Mouse (Mus musculus) hindbrain, embryonic 11.5 days (tissue): ENCODE results near the gene Sema5a. TPM values are rescaled to one million over a fixed set of nuclear protein-coding genes. Genes with fewer than 3 reads are reported as not detected.
"Not testable (repeated sequence)": the region's sequence is repeated elsewhere in the genome, so short reads cannot be mapped to it uniquely, and the experiment has no call there.

Source experiments
- ATAC-seq: fragments of 200-750 bp; cut with Nextera tagmentation; 2 replicates; pipeline ENCODE4 v1.8.0; 2017; ENCODE audit warnings: mild to moderate bottlenecking, moderate TSS enrichment, moderate library complexity; ENCODE audit not compliant: low FRiP score
- DNase-seq: peaks from one replicate; pipeline ENCODE4 v3.0.0-alpha.2; 2015; ENCODE audit warnings: low spot score
- H3K27ac ChIP-seq: fragments of 300-500 bp; sonication (generic); 2 replicates; pipeline ENCODE4 v1.5.1; 2014; ENCODE audit warnings: mild to moderate bottlenecking, low read depth, low read length
- H3K27me3 ChIP-seq: fragments of 300-500 bp; sonication (generic); 2 replicates; pipeline ENCODE4 v1.6.1; 2014; ENCODE audit warnings: mild to moderate bottlenecking, low read length, moderate library complexity, mixed read lengths; ENCODE audit not compliant: control insufficient read depth, insufficient read depth
- H3K36me3 ChIP-seq: fragments of 300-500 bp; sonication (generic); 2 replicates; pipeline ENCODE4 v1.6.1; 2014; ENCODE audit warnings: mild to moderate bottlenecking, low read length, moderate library complexity, mixed read lengths; ENCODE audit not compliant: control insufficient read depth, insufficient read depth
- H3K4me1 ChIP-seq: fragments of 300-500 bp; sonication (generic); replicated peaks from 2 replicates; pipeline ENCODE4 v1.6.1; 2014; ENCODE audit warnings: low read length, mixed read lengths; ENCODE audit not compliant: control insufficient read depth, insufficient read depth
- H3K4me2 ChIP-seq: fragments of 300-500 bp; sonication (generic); replicated peaks from 2 replicates; pipeline ENCODE4 v1.6.1; 2014; ENCODE audit warnings: mild to moderate bottlenecking, low read depth, low read length
- H3K4me3 ChIP-seq: fragments of 300-500 bp; sonication (generic); 2 replicates; pipeline ENCODE4 v1.5.1; 2014; ENCODE audit warnings: low read depth, low read length
- H3K9ac ChIP-seq: fragments of 300-500 bp; sonication (generic); 2 replicates; pipeline ENCODE4 v1.6.1; 2014; ENCODE audit warnings: low read depth, low read length
- H3K9me3 ChIP-seq: fragments of 300-500 bp; sonication (generic); 2 replicates; pipeline ENCODE4 v1.6.1; 2016; ENCODE audit warnings: low read length; ENCODE audit not compliant: control insufficient read depth
- WGBS: fragments of 180-500 bp; shearing (Covaris S2); extraction: QIAGEN DNeasy Blood & Tissue Kit; methylation state at CpG from one replicate; pipeline ENCODE4 v1.1.7; 2014; 5-methylcytosine and 5-hydroxymethylcytosine counted together
- polyA plus RNA-seq: library from polyadenylated mRNA; unstranded; fragments of >200 nt; fragmentation: Nextera tagmentation; extraction: Ambion mirVana; gene quantifications from 2 replicates; pipeline ENCODE4 v1.2.1, GENCODE M21; 2014

The Sema5a gene
- 5.8 and 7.5 TPM in 2 replicates for polyA plus RNA-seq

- Histone ChIP-seq H3K4me3 (peak within 1 kb of the TSS; percentile 61), H3K4me2 (peak within 1 kb of the TSS; percentile 99), H3K4me1 (no peaks in the 10 kb centered on the region), H3K36me3 (no peaks in the 10 kb centered on the region), H3K9ac (peak within 1 kb of the TSS; percentile 64), H3K27ac (no peak within 1 kb of the TSS), H3K9me3 (no peaks in the 10 kb centered on the region), H3K27me3 (no peaks in the 10 kb centered on the region)
- ATAC-seq (peak; percentile 92), DNase-seq (peak; percentile 73)
- 0% methylated on average over 29 of the region's 45 CpGs for WGBS
Measured at GRCm38 (mm10) chr15:32244344-32244955, at the start of gene Sema5a. Sema5a (plus strand) TSS chr15:32244810.

GRCm38 (mm10) chr15:32198076-32198475, 46.5 kb upstream of the Sema5a start:
- no peak overlapping the region for H3K4me2 ChIP-seq
- no peaks in the 10 kb centered on the region for H3K9me3 ChIP-seq
- 74% methylated on average over 9 of the region's 9 CpGs for WGBS
- no peak overlapping the region for H3K27ac ChIP-seq
- no peak overlapping the region for H3K4me3 ChIP-seq
- DNase-seq = peak; percentile 15
- H3K9ac ChIP-seq = no peak overlapping the region
- no peaks in the 10 kb centered on the region for H3K36me3 ChIP-seq
- ATAC-seq = no peak
- no peaks in the 10 kb centered on the region for H3K4me1 ChIP-seq
- H3K27me3 ChIP-seq = no peaks in the 10 kb centered on the region

- no peaks in the 10 kb centered on the region for H3K9me3 ChIP-seq
- no peak overlapping the region for H3K9ac ChIP-seq
- no peaks in the 10 kb centered on the region for H3K36me3 ChIP-seq
- DNase-seq (no peak), ATAC-seq (no peak)
- no peak overlapping the region for H3K4me2 ChIP-seq
- no peak overlapping the region for H3K4me3 ChIP-seq
- H3K27ac ChIP-seq = no peak overlapping the region
- 75% methylated on average over 5 of the region's 5 CpGs for WGBS
- H3K4me1 ChIP-seq = no peaks in the 10 kb centered on the region
- no peaks in the 10 kb centered on the region for H3K27me3 ChIP-seq
Measured at GRCm38 (mm10) chr15:32198561-32198960, 46.0 kb upstream of the Sema5a start.

DNA sequence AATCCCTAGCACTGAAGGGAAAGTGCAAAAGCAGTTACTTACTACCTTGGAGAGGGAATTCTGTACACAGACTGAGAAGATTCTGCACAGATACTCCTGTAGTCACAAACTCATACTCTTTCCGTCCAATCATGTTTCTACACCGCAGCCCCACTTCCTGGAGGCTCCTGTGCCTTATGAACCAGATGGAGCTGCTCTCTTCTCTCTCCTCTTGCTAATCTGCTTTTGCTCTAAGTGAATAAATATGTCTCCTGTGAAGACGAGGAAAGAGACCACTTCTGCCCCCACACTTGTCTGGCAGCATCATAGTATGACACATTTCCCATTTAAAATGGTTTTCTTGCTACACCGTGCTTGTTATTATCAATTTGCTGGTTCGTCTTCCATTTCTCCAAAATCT, 41.4 kb upstream of the Sema5a start:
- no peak for DNase-seq
- Histone ChIP-seq H3K27me3 (no peaks in the 10 kb centered on the region), H3K4me3 (no peak overlapping the region), H3K4me1 (no peaks in the 10 kb centered on the region), H3K36me3 (no peaks in the 10 kb centered on the region), H3K9ac (no peak overlapping the region), H3K9me3 (no peaks in the 10 kb centered on the region), H3K27ac (no peak overlapping the region), H3K4me2 (no peak overlapping the region)
- 85% methylated on average over 5 of the region's 5 CpGs for WGBS
- ATAC-seq = no peak

GRCm38 (mm10) chr15:32204908-32205307, 39.7 kb upstream of the Sema5a start:
- 92% methylated on average over 10 of the region's 10 CpGs for WGBS
- Histone ChIP-seq H3K4me2 (no peak overlapping the region), H3K4me3 (no peak overlapping the region), H3K27ac (no peak overlapping the region), H3K9ac (no peak overlapping the region), H3K36me3 (no peaks in the 10 kb centered on the region), H3K4me1 (no peaks in the 10 kb centered on the region), H3K27me3 (no peaks in the 10 kb centered on the region), H3K9me3 (no peaks in the 10 kb centered on the region)
- ATAC-seq (no peak), DNase-seq (no peak)

- not testable (repeated sequence) for DNase-seq, H3K4me3 ChIP-seq, H3K9ac ChIP-seq, ATAC-seq, H3K4me1 ChIP-seq, H3K4me2 ChIP-seq, H3K9me3 ChIP-seq, H3K36me3 ChIP-seq, H3K27ac ChIP-seq, H3K27me3 ChIP-seq
- 91% methylated on average over 10 of the region's 10 CpGs for WGBS
Measured at GRCm38 (mm10) chr15:32214687-32215086, 29.9 kb upstream of the Sema5a start.

GRCm38 (mm10) chr15:32223028-32223427, 21.6 kb upstream of the Sema5a start:
- no peaks in the 10 kb centered on the region for H3K9me3 ChIP-seq
- 88% methylated on average over 7 of the region's 7 CpGs for WGBS
- DNase-seq = no peak

GRCm38 (mm10) chr15:32225394-32225793, 19.2 kb upstream of the Sema5a start:
- Histone ChIP-seq H3K4me2 (no peak overlapping the region), H3K27me3 (no peaks in the 10 kb centered on the region), H3K27ac (no peak overlapping the region), H3K9ac (no peak overlapping the region), H3K4me3 (no peak overlapping the region), H3K4me1 (no peaks in the 10 kb centered on the region), H3K36me3 (no peaks in the 10 kb centered on the region), H3K9me3 (no peaks in the 10 kb centered on the region)
- WGBS = 84% methylated on average over 3 of the region's 3 CpGs
- DNase-seq = no peak
- ATAC-seq = no peak

More at GRCm38 (mm10) chr15:32223028-32223427, 21.6 kb upstream of the Sema5a start:
- Histone ChIP-seq H3K4me2 (no peak overlapping the region), H3K27ac (no peak overlapping the region), H3K27me3 (no peaks in the 10 kb centered on the region), H3K4me1 (no peaks in the 10 kb centered on the region), H3K9ac (no peak overlapping the region), H3K4me3 (no peak overlapping the region), H3K36me3 (no peaks in the 10 kb centered on the region)
- no peak for ATAC-seq

DNA sequence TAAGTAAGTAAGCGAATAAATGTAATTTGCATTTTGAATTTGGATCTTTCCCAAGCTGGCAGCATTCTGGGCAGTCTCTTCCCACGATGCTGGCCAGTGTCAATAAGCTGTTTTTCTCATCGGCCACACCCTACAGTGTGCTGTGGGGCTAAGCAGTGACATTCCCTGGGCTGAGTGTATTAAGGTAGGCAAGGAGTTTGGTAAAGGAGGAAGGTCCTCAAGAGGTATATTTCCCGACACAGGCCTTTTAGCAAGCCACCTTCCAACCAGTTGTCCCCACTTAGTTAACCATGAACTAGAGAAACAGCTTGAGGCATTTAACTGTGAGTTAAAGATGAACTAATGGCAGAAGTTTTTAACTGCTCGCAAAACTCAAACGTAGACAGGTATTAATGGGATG, 18.2 kb upstream of the Sema5a start:
- H3K27me3 ChIP-seq = no peaks in the 10 kb centered on the region
- no peak overlapping the region for H3K27ac ChIP-seq
- H3K4me1 ChIP-seq = no peaks in the 10 kb centered on the region
- no peaks in the 10 kb centered on the region for H3K9me3 ChIP-seq
- no peak overlapping the region for H3K4me3 ChIP-seq
- WGBS = 82% methylated on average over 6 of the region's 6 CpGs
- H3K9ac ChIP-seq = no peak overlapping the region
- no peak overlapping the region for H3K4me2 ChIP-seq
- no peaks in the 10 kb centered on the region for H3K36me3 ChIP-seq
- ATAC-seq (no peak), DNase-seq (no peak)
